Mouse (Mus musculus): ENCODE results near the gene Gng13.
A peak's percentile ranks its signal among the peaks of the same experiment; 100 is the strongest.
"Not testable (repeated sequence)": the region's sequence is repeated elsewhere in the genome, so short reads cannot be mapped to it uniquely, and the experiment has no call there.

Gng13 gene

GRCm38 (mm10) chr17:25735246-25735645, 18.3 kb downstream of the Gng13 start:
- DNase-seq (ENCODE audit: low spot score) = no peak

- no peak for DNase-seq (ENCODE audit: low spot score)
Measured at GRCm38 (mm10) chr17:25735745-25736144, 18.8 kb downstream of the Gng13 start, which contains the start of gene Mslnl. Mslnl (plus strand) TSS chr17:25736042.

- DNase-seq (ENCODE audit: low spot score) = no peak
Measured at GRCm38 (mm10) chr17:25738861-25739260, 21.9 kb downstream of the Gng13 start.

- not testable (repeated sequence) for DNase-seq (ENCODE audit: low spot score)
Measured at GRCm38 (mm10) chr17:25741471-25741870, 24.5 kb downstream of the Gng13 start.

- no peak for DNase-seq (ENCODE audit: low spot score)
Measured at GRCm38 (mm10) chr17:25743831-25744230, 26.9 kb downstream of the Gng13 start.

- DNase-seq (ENCODE audit: low spot score) = no peak
Measured at GRCm38 (mm10) chr17:25744311-25744710, 27.3 kb downstream of the Gng13 start.

GRCm38 (mm10) chr17:25748238-25748637, 31.3 kb downstream of the Gng13 start:
- DNase-seq (ENCODE audit: low spot score) = no peak

GRCm38 (mm10) chr17:25749314-25749713, 32.3 kb downstream of the Gng13 start:
- no peak for DNase-seq (ENCODE audit: low spot score)

- DNase-seq (ENCODE audit: low spot score) = peak; percentile 71
Measured at GRCm38 (mm10) chr17:25751446-25751845, 34.5 kb downstream of the Gng13 start.

GRCm38 (mm10) chr17:25754241-25754640, 37.3 kb downstream of the Gng13 start, which contains the start of gene Msln:
Msln (minus strand) TSS chr17:25754378.
- DNase-seq (ENCODE audit: low spot score) = peak; percentile 37

GRCm38 (mm10) chr17:25755086-25755485, 38.1 kb downstream of the Gng13 start:
- no peak for DNase-seq (ENCODE audit: low spot score)

- peak; percentile 21 for DNase-seq (ENCODE audit: low spot score)
Measured at GRCm38 (mm10) chr17:25755627-25756377, 38.8 kb downstream of the Gng13 start.

- peak; percentile 49 for DNase-seq (ENCODE audit: low spot score)
Measured at GRCm38 (mm10) chr17:25756378-25757242, 39.6 kb downstream of the Gng13 start.

- no peak for DNase-seq (ENCODE audit: low spot score)
Measured at GRCm38 (mm10) chr17:25757691-25758090, 40.7 kb downstream of the Gng13 start.

GRCm38 (mm10) chr17:25760148-25760547, 43.2 kb downstream of the Gng13 start:
- DNase-seq (ENCODE audit: low spot score) = no peak

GRCm38 (mm10) chr17:25761561-25761970, 44.6 kb downstream of the Gng13 start:
- DNase-seq (ENCODE audit: low spot score) = no peak

GRCm38 (mm10) chr17:25762591-25762990, 45.6 kb downstream of the Gng13 start:
- no peak for DNase-seq (ENCODE audit: low spot score)

GRCm38 (mm10) chr17:25765886-25766285, 48.9 kb downstream of the Gng13 start:
- DNase-seq (ENCODE audit: low spot score) = no peak
